Mouse (Mus musculus) inflammation-experienced regulatory T-cells, adult 16 weeks (primary cell): ENCODE results near the gene Smarca2. TPM values are rescaled to one million over a fixed set of nuclear protein-coding genes. Genes with fewer than 3 reads are reported as not detected.

Experiments
- polyA plus RNA-seq: library from polyadenylated mRNA; unstranded; fragments of 100-300 nt; shearing (Covaris generic); gene quantifications from one replicate; pipeline ENCODE4 v1.2.1, GENCODE M21; 2017

The Smarca2 gene
- 53.6 TPM for polyA plus RNA-seq

DNA sequence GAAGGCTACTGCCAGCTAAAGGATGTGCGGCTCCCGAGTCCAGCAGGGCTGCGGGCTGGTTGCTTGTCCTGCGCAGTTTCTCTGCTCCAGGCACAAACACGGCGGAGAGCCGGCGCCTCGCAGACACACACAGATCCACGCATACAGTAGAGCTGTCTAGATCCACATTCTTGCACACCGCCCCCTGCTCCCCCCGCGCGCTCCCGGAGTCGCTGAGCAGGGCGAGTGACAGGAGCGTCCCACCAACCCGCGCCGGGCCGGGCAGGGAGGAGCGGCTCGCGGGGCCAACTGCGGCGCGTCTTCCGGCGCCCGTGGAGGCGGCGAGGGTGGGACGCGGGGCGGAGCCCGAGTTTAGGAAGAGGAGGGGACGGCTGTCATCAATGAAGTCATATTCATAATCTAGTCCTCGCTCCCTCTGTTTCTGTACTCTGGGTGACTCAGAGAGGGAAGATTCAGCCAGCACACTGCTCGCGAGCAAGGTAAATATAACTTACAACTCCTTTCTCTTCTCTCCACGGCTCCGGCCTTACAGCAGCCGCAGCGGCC lies at the start of gene Smarca2:
Gene Smarca2 (plus strand): TSS at position 296 of the 546 bp plus-strand sequence.

